Mouse (Mus musculus) brain, embryonic 14.5 days (tissue): ENCODE measurements around the gene Stxbp6. TPM values are rescaled to one million over a fixed set of nuclear protein-coding genes. Genes with fewer than 3 reads are reported as not detected.

Experiments
- DNase-seq: peaks from one replicate; pipeline ENCODE4 v3.0.0-alpha.2; 2011; ENCODE audit warnings: low read depth
- CTCF ChIP-seq: fragments of 200-500 bp; IDR thresholded peaks from 2 replicates; pipeline ENCODE4 v1.5.1; 2012; ENCODE audit warnings: inconsistent platforms, mild to moderate bottlenecking, moderate library complexity, borderline replicate concordance; ENCODE audit not compliant: insufficient read depth, insufficient read length; ENCODE audit errors: extremely low read depth
- POLR2A ChIP-seq: fragments of 200-500 bp; IDR thresholded peaks from 2 replicates; pipeline ENCODE4 v1.6.1; 2012; ENCODE audit warnings: mild to moderate bottlenecking, inconsistent platforms, borderline replicate concordance; ENCODE audit not compliant: poor library complexity, insufficient read depth, insufficient read length, severe bottlenecking; ENCODE audit errors: extremely low read depth
- polyA plus RNA-seq: library from polyadenylated mRNA; depleted of rRNA; stranded (reverse); fragments of >200 nt; gene quantifications from 2 replicates; pipeline ENCODE4 v1.2.3, GENCODE M21; 2012

Gene Stxbp6
- polyA plus RNA-seq, 1 experiment = 11.0 TPM

- TF ChIP-seq CTCF = no peak
- no peak for TF ChIP-seq POLR2A
- no peak for DNase-seq
These were observed 146.1 kb downstream of the Stxbp6 start for GRCm38 (mm10) chr12:44928456-44928855.

DNA sequence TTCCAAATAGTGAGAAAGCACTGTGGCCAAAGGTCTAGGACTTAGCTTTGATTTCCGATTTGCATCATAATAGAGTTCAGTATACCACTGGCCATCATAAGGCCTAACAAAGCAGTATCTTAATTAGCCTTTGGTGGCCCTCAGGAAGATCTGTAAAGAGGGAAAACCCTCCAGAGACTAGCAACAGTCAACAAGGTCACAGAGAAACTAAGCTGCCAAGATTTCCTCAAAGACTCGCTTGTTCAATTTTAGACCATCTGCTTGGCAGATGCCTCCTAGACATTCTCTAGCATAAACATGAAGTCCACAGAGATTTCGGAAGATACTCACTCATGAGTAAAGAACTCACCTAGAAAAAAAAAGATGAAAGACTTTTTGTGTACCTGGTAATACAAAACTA, 148.6 kb downstream of the Stxbp6 start:
- no peak for TF ChIP-seq CTCF
- TF ChIP-seq POLR2A = no peak
- DNase-seq = peak; percentile 39

- TF ChIP-seq CTCF (no peak), POLR2A (no peak)
- no peak for DNase-seq
These were observed 151.2 kb downstream of the Stxbp6 start for GRCm38 (mm10) chr12:44923273-44923672.

- no peak for DNase-seq
- TF ChIP-seq POLR2A (no peak), CTCF (no peak)
These were observed 152.3 kb downstream of the Stxbp6 start for GRCm38 (mm10) chr12:44922241-44922640.

GRCm38 (mm10) chr12:44919613-44920012, 154.9 kb downstream of the Stxbp6 start:
- TF ChIP-seq POLR2A (no peak), CTCF (no peak)
- DNase-seq = no peak

DNA sequence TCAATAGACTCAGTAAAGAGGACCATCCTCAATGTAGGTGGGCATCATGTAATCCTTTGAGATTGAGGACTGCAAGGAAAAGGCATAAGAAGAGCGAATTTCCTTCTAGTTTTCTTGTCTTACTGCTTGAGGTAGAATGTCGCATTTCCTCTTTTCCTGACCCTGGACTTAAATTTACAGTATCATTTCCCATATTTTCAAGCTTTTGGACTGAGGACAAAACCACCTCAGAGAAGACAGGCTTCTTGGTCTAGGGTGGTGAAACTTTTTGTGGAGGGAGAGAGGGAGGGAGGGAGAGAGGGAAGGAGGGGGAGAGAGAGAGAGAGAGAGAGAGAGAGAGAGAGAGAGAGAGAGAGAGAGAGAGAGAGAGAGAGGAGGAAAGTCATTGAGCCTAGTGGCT, 155.6 kb downstream of the Stxbp6 start:
- no peak for TF ChIP-seq CTCF
- TF ChIP-seq POLR2A = no peak
- no peak for DNase-seq

GRCm38 (mm10) chr12:44913854-44914253, 160.7 kb downstream of the Stxbp6 start:
- no peak for DNase-seq
- TF ChIP-seq POLR2A = no peak
- no peak for TF ChIP-seq CTCF

- no peak for DNase-seq
- TF ChIP-seq POLR2A = no peak
- TF ChIP-seq CTCF = no peak
These were observed 166.3 kb downstream of the Stxbp6 start for GRCm38 (mm10) chr12:44908028-44908702.

DNA sequence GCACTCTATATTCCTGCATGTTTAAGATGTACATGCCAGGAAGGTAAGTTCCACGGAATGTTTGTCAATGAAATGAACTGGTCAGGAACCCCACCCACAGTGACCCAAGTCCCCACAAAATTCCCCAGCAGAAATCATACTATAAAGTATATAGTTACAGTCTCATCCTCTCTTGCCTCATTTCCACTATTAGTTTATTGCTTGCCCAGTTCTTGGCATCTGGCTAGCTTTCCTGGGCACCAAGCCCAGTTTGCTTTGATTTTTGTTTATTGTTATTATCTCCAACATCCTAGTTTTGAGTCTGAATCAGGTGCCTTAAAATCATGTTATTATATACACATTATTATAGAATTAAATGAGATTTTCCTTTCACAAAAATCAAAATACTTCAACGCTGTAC, 168.5 kb downstream of the Stxbp6 start:
- DNase-seq = no peak
- TF ChIP-seq CTCF (no peak), POLR2A (no peak)

- no peak for TF ChIP-seq CTCF
- no peak for TF ChIP-seq POLR2A
- peak; percentile 45 for DNase-seq
These were observed 171.2 kb downstream of the Stxbp6 start for GRCm38 (mm10) chr12:44903205-44903732.

DNA sequence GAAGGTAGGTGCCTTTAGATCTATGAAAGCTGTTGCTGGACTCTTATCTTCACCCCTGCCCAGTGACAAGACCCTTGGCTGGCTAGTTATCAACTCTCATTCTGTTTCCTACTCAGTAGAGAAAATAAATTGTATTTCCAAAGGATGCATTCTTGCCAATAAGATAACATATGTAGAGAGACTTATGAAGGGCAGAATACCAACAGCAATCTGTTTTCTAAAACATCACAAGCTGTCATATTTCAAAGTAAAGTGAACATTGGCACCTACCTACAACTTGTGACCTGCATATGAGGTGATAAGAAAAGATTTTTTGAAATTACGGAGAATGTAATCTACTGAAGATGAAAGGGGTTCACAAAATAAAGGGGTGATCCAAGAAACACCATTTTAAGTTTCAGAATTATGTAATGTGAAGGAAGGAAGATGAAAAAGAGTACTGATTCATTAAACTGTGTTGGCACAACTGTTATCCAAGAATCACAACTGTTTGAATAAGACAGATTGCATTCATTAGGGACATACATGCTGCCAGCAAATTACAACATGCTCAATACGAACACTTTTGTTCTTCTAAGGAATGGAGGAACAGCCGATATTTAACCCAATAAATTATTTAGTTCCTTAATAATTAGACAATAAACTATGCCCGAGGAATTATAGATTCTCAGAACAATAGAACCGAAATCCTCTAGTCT, 175.2 kb downstream of the Stxbp6 start:
- peak; percentile 75 for DNase-seq
- TF ChIP-seq POLR2A (no peak), CTCF (no peak)
